Mouse (Mus musculus): ENCODE measurements around the gene Nxn. TPM values are rescaled to one million over a fixed set of nuclear protein-coding genes. Genes with fewer than 3 reads are reported as not detected.
A peak's percentile ranks its signal among the peaks of the same experiment; 100 is the strongest.

The Nxn gene
- polyA plus RNA-seq, 1 experiment from 2014 or later, result 74.8 TPM

GRCm38 (mm10) chr11:76285431-76286075 lies 113.4 kb downstream of the Nxn start:
- 0 out of 2 replicates have a peak, but pooled peaks cover 3% of the 10 kb centered on the region for H3K36me3 ChIP-seq
- H3K4me1 ChIP-seq, result peaks cover 58% of the 10 kb centered on the region
- H3K27ac ChIP-seq (replicated peaks), result peak overlapping the region; percentile 48
- H3K4me2 ChIP-seq (replicated peaks), result no peak overlapping the region
- no peak overlapping the region for H3K4me3 ChIP-seq (replicated peaks)
- no peaks in the 10 kb centered on the region for H3K27me3 ChIP-seq
- H3K9ac ChIP-seq, result no peak overlapping the region
- no peaks in the 10 kb centered on the region for H3K9me3 ChIP-seq (replicated peaks)
- no peak for ATAC-seq (ENCODE audit: insufficient number of reproducible peaks, low FRiP score, low TSS enrichment, low read depth)
- WGBS, result 36% methylated on average over 7 of the region's 7 CpGs

GRCm38 (mm10) chr11:76283841-76284240 lies 115.1 kb downstream of the Nxn start:
- 88% methylated on average over 6 of the region's 6 CpGs for WGBS
- no peaks in the 10 kb centered on the region for H3K27me3 ChIP-seq
- no peaks in the 10 kb centered on the region for H3K9me3 ChIP-seq (replicated peaks)
- ATAC-seq (ENCODE audit: insufficient number of reproducible peaks, low FRiP score, low TSS enrichment, low read depth), result no peak
- 0 out of 2 replicates have a peak, but pooled peaks cover 3% of the 10 kb centered on the region for H3K36me3 ChIP-seq
- no peak overlapping the region for H3K4me2 ChIP-seq (replicated peaks)
- no peak overlapping the region for H3K4me3 ChIP-seq (replicated peaks)
- H3K27ac ChIP-seq (replicated peaks), result no peak overlapping the region
- H3K4me1 ChIP-seq, result peaks cover 56% of the 10 kb centered on the region
- no peak overlapping the region for H3K9ac ChIP-seq

- Histone ChIP-seq H3K9ac (no peak overlapping the region), H3K4me1 (peaks cover 28% of the 10 kb centered on the region), H3K36me3 (peaks cover 13% of the 10 kb centered on the region; the same call in 1 of the 2 replicates), H3K4me2 (replicated peaks) (no peak overlapping the region), H3K9me3 (replicated peaks) (no peaks in the 10 kb centered on the region), H3K27ac (replicated peaks) (peak overlapping the region; percentile 86), H3K27me3 (no peaks in the 10 kb centered on the region), H3K4me3 (replicated peaks) (no peak overlapping the region)
- WGBS, result 54% methylated on average over 2 of the region's 2 CpGs
- no peak for ATAC-seq (ENCODE audit: insufficient number of reproducible peaks, low FRiP score, low TSS enrichment, low read depth)
Measured at GRCm38 (mm10) chr11:76279971-76280370, 119.0 kb downstream of the Nxn start.

GRCm38 (mm10) chr11:76278960-76279852 lies 119.7 kb downstream of the Nxn start:
- 36% methylated on average over 14 of the region's 14 CpGs for WGBS
- no peak overlapping the region for H3K4me2 ChIP-seq (replicated peaks)
- no peak overlapping the region for H3K9ac ChIP-seq
- H3K4me1 ChIP-seq, result peaks cover 21% of the 10 kb centered on the region
- no peaks in the 10 kb centered on the region for H3K9me3 ChIP-seq (replicated peaks)
- peak overlapping the region; percentile 86 for H3K27ac ChIP-seq (replicated peaks)
- H3K4me3 ChIP-seq (replicated peaks), result no peak overlapping the region
- no peaks in the 10 kb centered on the region for H3K27me3 ChIP-seq
- ATAC-seq (ENCODE audit: insufficient number of reproducible peaks, low FRiP score, low TSS enrichment, low read depth), result peak; percentile 52; the same call in 1 of the 2 replicates
- H3K36me3 ChIP-seq, result peaks cover 16% of the 10 kb centered on the region; the same call in 1 of the 2 replicates

GRCm38 (mm10) chr11:76272440-76272839 lies 126.5 kb downstream of the Nxn start:
- WGBS, result 67% methylated on average over 4 of the region's 4 CpGs
- Histone ChIP-seq H3K9ac (no peak overlapping the region), H3K36me3 (peaks cover 37% of the 10 kb centered on the region)

GRCm38 (mm10) chr11:76268521-76269065 lies 130.3 kb downstream of the Nxn start:
- H3K36me3 ChIP-seq, result peaks cover 30% of the 10 kb centered on the region
- H3K9me3 ChIP-seq (replicated peaks), result no peaks in the 10 kb centered on the region
- H3K9ac ChIP-seq, result no peak overlapping the region
- no peak for ATAC-seq (ENCODE audit: insufficient number of reproducible peaks, low FRiP score, low TSS enrichment, low read depth)
- H3K4me3 ChIP-seq (replicated peaks), result no peak overlapping the region
- peaks cover 16% of the 10 kb centered on the region for H3K4me1 ChIP-seq
- WGBS, result 62% methylated on average over 6 of the region's 6 CpGs
- H3K27me3 ChIP-seq, result no peaks in the 10 kb centered on the region
- no peak overlapping the region for H3K4me2 ChIP-seq (replicated peaks)
- H3K27ac ChIP-seq (replicated peaks), result peak overlapping the region; percentile 56

More at GRCm38 (mm10) chr11:76272440-76272839, 126.5 kb downstream of the Nxn start:
- no peak overlapping the region for H3K4me2 ChIP-seq (replicated peaks)
- no peak for ATAC-seq (ENCODE audit: insufficient number of reproducible peaks, low FRiP score, low TSS enrichment, low read depth)
- H3K27ac ChIP-seq (replicated peaks), result no peak overlapping the region
- no peaks in the 10 kb centered on the region for H3K9me3 ChIP-seq (replicated peaks)
- no peaks in the 10 kb centered on the region for H3K27me3 ChIP-seq
- 0 out of 2 replicates have a peak, but pooled peaks cover 3% of the 10 kb centered on the region for H3K4me1 ChIP-seq
- no peak overlapping the region for H3K4me3 ChIP-seq (replicated peaks)

GRCm38 (mm10) chr11:76268001-76268459 lies 130.9 kb downstream of the Nxn start:
- Histone ChIP-seq H3K4me2 (replicated peaks) (no peak overlapping the region), H3K27ac (replicated peaks) (peak overlapping the region; percentile 56), H3K4me1 (peaks cover 22% of the 10 kb centered on the region), H3K4me3 (replicated peaks) (no peak overlapping the region), H3K9me3 (replicated peaks) (no peaks in the 10 kb centered on the region), H3K27me3 (no peaks in the 10 kb centered on the region), H3K9ac (no peak overlapping the region), H3K36me3 (peaks cover 29% of the 10 kb centered on the region)
- WGBS, result 34% methylated on average over 5 of the region's 5 CpGs
- ATAC-seq (ENCODE audit: insufficient number of reproducible peaks, low FRiP score, low TSS enrichment, low read depth), result no peak

GRCm38 (mm10) chr11:76267550-76267949 lies 131.4 kb downstream of the Nxn start:
- 62% methylated on average over 7 of the region's 7 CpGs for WGBS
- Histone ChIP-seq H3K27ac (replicated peaks) (peak overlapping the region; percentile 56; the same call in 1 of the 2 replicates), H3K9me3 (replicated peaks) (no peaks in the 10 kb centered on the region), H3K4me3 (replicated peaks) (no peak overlapping the region), H3K27me3 (no peaks in the 10 kb centered on the region), H3K4me1 (peaks cover 26% of the 10 kb centered on the region), H3K36me3 (peaks cover 28% of the 10 kb centered on the region), H3K4me2 (replicated peaks) (no peak overlapping the region), H3K9ac (no peak overlapping the region)
- no peak for ATAC-seq (ENCODE audit: insufficient number of reproducible peaks, low FRiP score, low TSS enrichment, low read depth)

- no peak overlapping the region for H3K4me2 ChIP-seq (replicated peaks)
- no peaks in the 10 kb centered on the region for H3K9me3 ChIP-seq (replicated peaks)
- H3K36me3 ChIP-seq, result peaks cover 47% of the 10 kb centered on the region
- H3K4me3 ChIP-seq (replicated peaks), result no peak overlapping the region
- H3K27ac ChIP-seq (replicated peaks), result no peak overlapping the region
- no peaks in the 10 kb centered on the region for H3K27me3 ChIP-seq
- WGBS, result 18% methylated on average over 19 of the region's 19 CpGs
- H3K4me1 ChIP-seq, result peaks cover 33% of the 10 kb centered on the region
- ATAC-seq (ENCODE audit: insufficient number of reproducible peaks, low FRiP score, low TSS enrichment, low read depth), result 0 out of 2 replicates have a peak, but pooled peaks have one; percentile 27
- H3K9ac ChIP-seq, result no peak overlapping the region
Measured at GRCm38 (mm10) chr11:76262611-76263351, 136.2 kb downstream of the Nxn start.

- no peaks in the 10 kb centered on the region for H3K9me3 ChIP-seq (replicated peaks)
- H3K27me3 ChIP-seq, result no peaks in the 10 kb centered on the region
- H3K36me3 ChIP-seq, result peaks cover 51% of the 10 kb centered on the region
- no peak overlapping the region for H3K4me3 ChIP-seq (replicated peaks)
- H3K4me1 ChIP-seq, result peaks cover 37% of the 10 kb centered on the region
- no peak overlapping the region for H3K4me2 ChIP-seq (replicated peaks)
- H3K9ac ChIP-seq, result no peak overlapping the region
- 76% methylated on average over 12 of the region's 12 CpGs for WGBS
- no peak overlapping the region for H3K27ac ChIP-seq (replicated peaks)
- ATAC-seq (ENCODE audit: insufficient number of reproducible peaks, low FRiP score, low TSS enrichment, low read depth), result no peak
Measured at GRCm38 (mm10) chr11:76261224-76261623, 137.7 kb downstream of the Nxn start.
